Mouse (Mus musculus) left cerebral cortex, postnatal 36 days (tissue): ENCODE results near the gene Ppp1cc. TPM values are rescaled to one million over a fixed set of nuclear protein-coding genes. Genes with fewer than 3 reads are reported as not detected.
"Not testable (repeated sequence)": the region's sequence is repeated elsewhere in the genome, so short reads cannot be mapped to it uniquely, and the experiment has no call there.

ENCODE experiments used
- DNase-seq, 2 experiments: peaks; one replicate each; pipeline ENCODE4 v3.0.0; 2021 to 2022; ENCODE audit warnings: low spot score in 2 of 2, mixed read lengths in 1 of 2
- intact Hi-C: fragments of 180-260 bp; cut with DNase I; formaldehyde crosslinking; loops from one replicate; pipeline ENCODE4 v1.15.1; 2025
- total RNA-seq, 2 experiments: library from RNA; stranded (reverse); gene quantifications; 2 replicates each; pipeline ENCODE4 v1.2.3; 2021

Gene Ppp1cc
- total RNA-seq, 2 experiments from 2014 or later: 154 to 200 TPM

GRCm38 (mm10) chr5:122135290-122135882 is 22.7 kb upstream of the Ppp1cc start:
- DNase-seq: no peak
- intact Hi-C loops: no loop called here

- intact Hi-C loops: no loop called here
- no peak for DNase-seq
Measured at GRCm38 (mm10) chr5:122136508-122137408, 21.3 kb upstream of the Ppp1cc start.

- intact Hi-C loops: no loop called here
- no peak for DNase-seq
Measured at GRCm38 (mm10) chr5:122138856-122139255, 19.2 kb upstream of the Ppp1cc start.

GRCm38 (mm10) chr5:122139771-122140170 is 18.3 kb upstream of the Ppp1cc start:
- DNase-seq, intact Hi-C loops: not testable (repeated sequence)

- intact Hi-C loops: no loop called here
Measured at GRCm38 (mm10) chr5:122140723-122141122, 17.4 kb upstream of the Ppp1cc start, which contains the start of gene Ccdc63. Gene Ccdc63 (minus strand): TSS chr5:122140823.

GRCm38 (mm10) chr5:122142230-122142992 is 15.7 kb upstream of the Ppp1cc start:
- no peak for DNase-seq
- intact Hi-C loops: no loop called here

More at GRCm38 (mm10) chr5:122140723-122141122, 17.4 kb upstream of the Ppp1cc start, which contains the start of gene Ccdc63:
- no peak for DNase-seq

GRCm38 (mm10) chr5:122143543-122143942 is 14.5 kb upstream of the Ppp1cc start:
- DNase-seq: peak; percentile 44 to 52
- intact Hi-C loops: no loop called here

- no peak for DNase-seq
- intact Hi-C loops: no loop called here
Measured at GRCm38 (mm10) chr5:122144825-122145224, 13.3 kb upstream of the Ppp1cc start.

GRCm38 (mm10) chr5:122145381-122146055 is 12.6 kb upstream of the Ppp1cc start:
- intact Hi-C loops: no loop called here
- DNase-seq: no peak

- intact Hi-C loops: no loop called here
- no peak for DNase-seq
Measured at GRCm38 (mm10) chr5:122146056-122146580, 12.0 kb upstream of the Ppp1cc start.

- intact Hi-C loops: no loop called here
- DNase-seq: no peak
Measured at GRCm38 (mm10) chr5:122146609-122147008, 11.5 kb upstream of the Ppp1cc start.

- no peak for DNase-seq
- intact Hi-C loops: no loop called here
Measured at GRCm38 (mm10) chr5:122148107-122148506, 10.0 kb upstream of the Ppp1cc start.

- intact Hi-C loops: no loop called here
- DNase-seq: no peak
Measured at GRCm38 (mm10) chr5:122149259-122149658, 8.8 kb upstream of the Ppp1cc start.

- DNase-seq, intact Hi-C loops: not testable (repeated sequence)
Measured at GRCm38 (mm10) chr5:122152508-122152907, 5.6 kb upstream of the Ppp1cc start.

- intact Hi-C loops: no loop called here
- DNase-seq: no peak
Measured at GRCm38 (mm10) chr5:122154006-122154405, 4.1 kb upstream of the Ppp1cc start.

- intact Hi-C loops: no loop called here
- DNase-seq: no peak
Measured at GRCm38 (mm10) chr5:122154782-122155181, 3.3 kb upstream of the Ppp1cc start.

GRCm38 (mm10) chr5:122155613-122156012 is 2.5 kb upstream of the Ppp1cc start:
- intact Hi-C loops: no loop called here
- DNase-seq: no peak

- intact Hi-C loops: no loop called here
- no peak for DNase-seq
Measured at GRCm38 (mm10) chr5:122156486-122156885, 1.6 kb upstream of the Ppp1cc start.
